Mouse (Mus musculus) lung, adult 2 months (tissue): ENCODE measurements at regions not wholly inside any gene's neighbourhood (a gene's known extent, or its start where the extent isn't known, plus 50 kb on each side); places are given as distances from the start of the nearest gene placed in this dataset.

Experiments used
- CTCF ChIP-seq: fragments of 200-500 bp; IDR thresholded peaks from 2 replicates; pipeline ENCODE4 v1.5.1; 2011; ENCODE audit warnings: mild to moderate bottlenecking, low read length, control low read depth; ENCODE audit not compliant: insufficient read depth
- POLR2A ChIP-seq: fragments of 200-500 bp; IDR thresholded peaks from 2 replicates; pipeline ENCODE4 v1.6.1; 2011; ENCODE audit warnings: low read depth, mild to moderate bottlenecking, control low read depth, low read length, borderline replicate concordance; ENCODE audit errors: extremely low read depth

DNA sequence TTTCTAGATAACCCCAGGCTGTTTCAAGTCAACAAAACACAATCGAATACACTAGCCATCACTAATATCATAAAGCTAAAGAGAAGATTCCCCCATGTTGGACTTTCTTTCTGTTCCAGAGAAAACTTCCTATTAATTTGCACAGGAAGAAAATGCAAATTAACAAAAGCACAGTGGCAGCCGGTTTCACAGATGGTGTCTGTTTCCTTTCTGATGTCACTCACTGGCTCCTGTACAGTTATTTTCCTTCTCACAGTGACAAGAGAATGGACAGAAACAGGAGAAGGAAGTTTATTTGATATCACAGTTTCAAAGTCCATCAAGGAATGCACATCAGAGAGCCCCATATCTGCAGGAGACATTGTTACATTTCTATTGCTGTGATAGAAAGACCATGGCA lies 352.8 kb downstream of the Rab38 start:
- TF ChIP-seq CTCF, result no peak
- no peak for TF ChIP-seq POLR2A
